Mouse (Mus musculus) midbrain, embryonic 11.5 days (tissue): ENCODE measurements around the gene Plb1. TPM values are rescaled to one million over a fixed set of nuclear protein-coding genes. Genes with fewer than 3 reads are reported as not detected.

Experiments
- ATAC-seq: fragments of 200-750 bp; cut with Nextera tagmentation; 2 replicates; pipeline ENCODE4 v1.8.0; 2017; ENCODE audit warnings: moderate TSS enrichment, moderate library complexity; ENCODE audit not compliant: low FRiP score
- DNase-seq: peaks from one replicate; pipeline ENCODE4 v3.0.0; 2015; ENCODE audit warnings: low spot score; ENCODE audit errors: missing footprints
- H3K27ac ChIP-seq: fragments of 300-500 bp; sonication (generic); 2 replicates; pipeline ENCODE4 v1.5.1; 2014; ENCODE audit warnings: low read depth, low read length
- H3K27me3 ChIP-seq: fragments of 300-500 bp; sonication (generic); 2 replicates; pipeline ENCODE4 v1.6.1; 2014; ENCODE audit warnings: mild to moderate bottlenecking, low read length, moderate library complexity, mixed read lengths; ENCODE audit not compliant: control insufficient read depth, insufficient read depth
- H3K36me3 ChIP-seq: fragments of 300-500 bp; sonication (generic); 2 replicates; pipeline ENCODE4 v1.6.1; 2014; ENCODE audit warnings: mild to moderate bottlenecking, low read length, moderate library complexity, mixed read lengths; ENCODE audit not compliant: control insufficient read depth, insufficient read depth
- H3K4me1 ChIP-seq: fragments of 300-500 bp; sonication (generic); 2 replicates; pipeline ENCODE4 v1.6.1; 2014; ENCODE audit warnings: low read length; ENCODE audit not compliant: control insufficient read depth, insufficient read depth
- H3K4me2 ChIP-seq: fragments of 300-500 bp; sonication (generic); 2 replicates; pipeline ENCODE4 v1.6.1; 2014; ENCODE audit warnings: mild to moderate bottlenecking, moderate library complexity
- H3K4me3 ChIP-seq: fragments of 300-500 bp; sonication (generic); 2 replicates; pipeline ENCODE4 v1.5.1; 2014; ENCODE audit warnings: low read depth, low read length
- H3K9ac ChIP-seq: fragments of 300-500 bp; sonication (generic); 2 replicates; pipeline ENCODE4 v1.6.1; 2014; ENCODE audit warnings: low read length
- H3K9me3 ChIP-seq: fragments of 300-500 bp; sonication (generic); 2 replicates; pipeline ENCODE4 v1.6.1; 2016; ENCODE audit warnings: low read length; ENCODE audit not compliant: control insufficient read depth
- WGBS: fragments of 180-500 bp; shearing (Covaris S2); extraction: QIAGEN DNeasy Blood & Tissue Kit; methylation state at CpG from one replicate; pipeline ENCODE4 v1.1.7; 2014; 5-methylcytosine and 5-hydroxymethylcytosine counted together
- polyA plus RNA-seq: library from polyadenylated mRNA; unstranded; fragments of >200 nt; fragmentation: Nextera tagmentation; extraction: Ambion mirVana; gene quantifications from 2 replicates; pipeline ENCODE4 v1.2.1, GENCODE M21; 2014

The Plb1 gene
- polyA plus RNA-seq, 1 experiment from 2014 or later: 0.05 TPM

DNA sequence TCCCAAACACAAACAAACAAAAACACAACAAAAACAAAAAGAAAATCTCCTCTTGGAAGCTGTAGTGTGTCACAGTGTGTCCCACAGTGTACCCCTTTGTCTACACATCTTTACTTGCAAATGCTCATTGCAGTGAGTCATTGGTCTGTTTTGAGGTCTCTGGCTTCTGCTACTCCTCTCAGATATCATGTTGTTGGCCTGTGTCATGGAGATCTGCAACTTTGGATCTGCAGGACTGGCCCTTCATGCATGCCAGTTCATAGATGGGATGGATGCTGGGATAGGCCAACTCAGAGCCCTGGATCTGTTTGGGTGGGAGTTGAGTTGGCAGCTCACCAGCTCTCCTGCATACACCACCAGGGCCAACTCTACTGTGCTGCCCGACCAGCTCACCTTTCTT, 176.3 kb downstream of the Plb1 start:
- Histone ChIP-seq H3K9ac (no peak overlapping the region), H3K4me1 (no peaks in the 10 kb centered on the region), H3K27me3 (no peaks in the 10 kb centered on the region), H3K4me3 (no peak overlapping the region), H3K27ac (no peak overlapping the region), H3K36me3 (no peaks in the 10 kb centered on the region), H3K4me2 (no peak overlapping the region), H3K9me3 (no peaks in the 10 kb centered on the region)
- DNase-seq: no peak
- WGBS: 79% methylated on average over 1 of the region's 1 CpGs
- ATAC-seq: no peak

- no peaks in the 10 kb centered on the region for H3K36me3 ChIP-seq
- ATAC-seq (no peak), DNase-seq (no peak)
- no peak overlapping the region for H3K4me3 ChIP-seq
- H3K27ac ChIP-seq: no peak overlapping the region
- H3K27me3 ChIP-seq: no peaks in the 10 kb centered on the region
- no peak overlapping the region for H3K4me2 ChIP-seq
- no peak overlapping the region for H3K9ac ChIP-seq
- 89% methylated on average over 2 of the region's 2 CpGs for WGBS
- H3K4me1 ChIP-seq: no peaks in the 10 kb centered on the region
- no peaks in the 10 kb centered on the region for H3K9me3 ChIP-seq
These were observed 177.2 kb downstream of the Plb1 start for GRCm38 (mm10) chr5:32409747-32410146.

GRCm38 (mm10) chr5:32410954-32411688, 178.6 kb downstream of the Plb1 start:
- WGBS: 71% methylated on average over 3 of the region's 3 CpGs
- no peaks in the 10 kb centered on the region for H3K9me3 ChIP-seq
- no peak overlapping the region for H3K4me3 ChIP-seq

DNA sequence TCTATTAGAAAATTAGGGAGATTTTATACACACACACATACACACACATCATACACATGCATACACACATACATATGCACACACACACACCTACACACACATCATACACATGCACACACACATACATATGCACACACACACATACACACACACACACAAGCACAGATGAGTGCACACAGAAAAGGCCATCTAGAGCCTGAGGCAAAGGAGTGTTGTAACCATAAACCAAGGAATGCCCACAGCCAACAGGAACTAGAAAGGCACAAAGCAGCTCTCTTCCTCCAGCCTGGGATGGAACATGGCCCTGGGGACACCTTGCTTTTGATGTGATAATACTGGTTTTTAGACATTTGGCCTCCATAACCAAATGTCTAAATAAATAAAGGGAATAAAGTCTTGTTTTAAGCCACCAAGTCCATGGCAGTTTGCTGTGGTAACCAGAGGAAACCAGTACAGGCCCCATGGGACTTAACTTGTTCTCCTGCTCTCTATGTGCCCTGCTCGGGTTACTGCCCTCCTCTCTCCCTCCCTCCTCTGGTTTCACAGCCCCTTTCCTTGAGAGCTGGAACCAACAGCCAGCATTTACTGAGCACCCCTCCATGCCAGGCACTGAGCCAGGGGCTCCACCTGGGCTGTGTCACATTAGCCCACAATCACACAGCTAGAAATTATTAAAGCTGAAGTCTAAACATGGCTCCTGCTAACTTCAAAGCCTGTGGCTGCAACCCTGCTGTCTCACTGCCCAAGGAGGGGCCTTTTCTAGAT, 179.9 kb downstream of the Plb1 start:
- peak; percentile 84 for DNase-seq

More at GRCm38 (mm10) chr5:32410954-32411688, 178.6 kb downstream of the Plb1 start:
- Histone ChIP-seq H3K9ac (no peak overlapping the region), H3K4me1 (no peaks in the 10 kb centered on the region), H3K4me2 (no peak overlapping the region), H3K27me3 (no peaks in the 10 kb centered on the region), H3K27ac (no peak overlapping the region), H3K36me3 (no peaks in the 10 kb centered on the region)
- no peak for ATAC-seq
- DNase-seq: no peak

GRCm38 (mm10) chr5:32413083-32413482, 180.6 kb downstream of the Plb1 start:
- no peak for DNase-seq
- no peak overlapping the region for H3K4me3 ChIP-seq

More for the DNA sequence above, 179.9 kb downstream of the Plb1 start:
- no peak for ATAC-seq
- Histone ChIP-seq H3K4me2 (no peak overlapping the region), H3K9me3 (no peaks in the 10 kb centered on the region), H3K27ac (no peak overlapping the region), H3K4me1 (no peaks in the 10 kb centered on the region), H3K27me3 (no peaks in the 10 kb centered on the region), H3K4me3 (no peak overlapping the region), H3K36me3 (no peaks in the 10 kb centered on the region), H3K9ac (no peak overlapping the region)
- 19% methylated on average over 1 of the region's 1 CpGs for WGBS

GRCm38 (mm10) chr5:32413569-32413968, 181.1 kb downstream of the Plb1 start:
- 75% methylated on average over 2 of the region's 2 CpGs for WGBS
- Histone ChIP-seq H3K4me3 (no peak overlapping the region), H3K4me1 (no peaks in the 10 kb centered on the region), H3K4me2 (no peak overlapping the region), H3K27me3 (no peaks in the 10 kb centered on the region), H3K36me3 (no peaks in the 10 kb centered on the region), H3K9ac (no peak overlapping the region), H3K27ac (no peak overlapping the region), H3K9me3 (no peaks in the 10 kb centered on the region)
- ATAC-seq (no peak), DNase-seq (no peak)

More at GRCm38 (mm10) chr5:32413083-32413482, 180.6 kb downstream of the Plb1 start:
- Histone ChIP-seq H3K9me3 (no peaks in the 10 kb centered on the region), H3K36me3 (no peaks in the 10 kb centered on the region), H3K27ac (no peak overlapping the region), H3K4me2 (no peak overlapping the region), H3K27me3 (no peaks in the 10 kb centered on the region), H3K4me1 (no peaks in the 10 kb centered on the region), H3K9ac (no peak overlapping the region)
- no peak for ATAC-seq
- 67% methylated on average over 2 of the region's 2 CpGs for WGBS

DNA sequence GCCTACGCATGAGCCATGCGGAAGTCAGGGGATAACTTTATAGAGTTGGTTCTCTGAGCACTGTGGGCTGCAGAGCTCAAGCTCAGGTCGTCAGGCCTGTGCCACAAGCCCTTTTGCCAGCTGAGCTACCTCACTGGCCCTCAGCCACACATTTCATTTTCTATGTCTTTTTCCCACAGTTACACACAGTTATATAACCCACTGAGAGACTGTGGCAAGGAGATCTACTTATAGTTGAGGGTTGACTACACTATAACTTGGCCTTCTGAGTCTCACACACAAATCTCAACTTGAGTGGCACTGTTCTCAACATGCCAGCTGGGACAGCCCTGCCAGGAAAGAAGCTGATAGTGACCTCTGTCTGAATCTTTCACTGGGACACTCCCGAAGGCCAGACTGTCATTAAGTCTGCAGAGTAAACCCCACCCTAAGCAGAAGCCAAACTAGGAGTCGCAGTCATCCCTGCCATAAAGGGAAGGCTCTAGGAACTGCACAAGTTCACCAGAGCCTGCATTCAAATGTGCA, 182.0 kb downstream of the Plb1 start:
- no peaks in the 10 kb centered on the region for H3K27me3 ChIP-seq
- WGBS: 79% methylated on average over 5 of the region's 5 CpGs
- no peak overlapping the region for H3K4me3 ChIP-seq
- H3K9me3 ChIP-seq: no peaks in the 10 kb centered on the region
- H3K27ac ChIP-seq: no peak overlapping the region
- H3K4me2 ChIP-seq: no peak overlapping the region
- no peak for ATAC-seq
- H3K4me1 ChIP-seq: no peaks in the 10 kb centered on the region
- H3K9ac ChIP-seq: no peak overlapping the region
- H3K36me3 ChIP-seq: no peaks in the 10 kb centered on the region
- DNase-seq: no peak

DNA sequence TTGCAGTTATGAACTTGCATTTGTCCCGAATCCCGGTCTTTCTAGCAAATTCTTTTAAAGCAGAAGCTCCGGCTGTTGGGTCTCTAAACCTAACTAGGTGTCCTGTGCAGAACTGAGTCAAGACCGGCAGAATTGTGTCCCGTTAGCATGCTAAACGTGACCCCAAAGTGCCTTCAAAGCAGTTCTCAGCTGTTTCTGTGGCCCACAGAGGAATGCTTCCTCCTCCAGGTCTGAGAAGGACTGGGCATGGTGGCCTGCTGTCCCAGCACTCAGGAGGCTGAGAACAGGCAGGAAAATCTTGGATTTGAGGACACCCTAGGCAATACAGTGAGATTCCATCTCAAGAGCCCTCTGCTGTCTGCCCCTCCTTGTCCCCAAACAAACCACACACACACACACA, 183.0 kb downstream of the Plb1 start:
- no peaks in the 10 kb centered on the region for H3K27me3 ChIP-seq
- H3K27ac ChIP-seq: no peak overlapping the region
- no peaks in the 10 kb centered on the region for H3K36me3 ChIP-seq
- ATAC-seq: no peak
- no peaks in the 10 kb centered on the region for H3K9me3 ChIP-seq
- no peak overlapping the region for H3K4me3 ChIP-seq
- H3K9ac ChIP-seq: no peak overlapping the region
- H3K4me2 ChIP-seq: no peak overlapping the region
- no peaks in the 10 kb centered on the region for H3K4me1 ChIP-seq
- no peak for DNase-seq
- WGBS: 87% methylated on average over 6 of the region's 6 CpGs
